Mouse (Mus musculus) T-helper 17 cell (primary cell): Measurements from ENCODE around the gene Camk2d.

ENCODE experiments used
- in situ Hi-C, 2 experiments: fragments of 300-600 bp; cut with MboI, MseI; formaldehyde crosslinking; loops; 1 replicate in 1 of 2; 2 replicates in 1 of 2; pipeline ENCODE4 v1.15.1; 2025; ENCODE audit warnings: high pct_unique_total_duplicates in 2 of 2

Gene Camk2d

DNA sequence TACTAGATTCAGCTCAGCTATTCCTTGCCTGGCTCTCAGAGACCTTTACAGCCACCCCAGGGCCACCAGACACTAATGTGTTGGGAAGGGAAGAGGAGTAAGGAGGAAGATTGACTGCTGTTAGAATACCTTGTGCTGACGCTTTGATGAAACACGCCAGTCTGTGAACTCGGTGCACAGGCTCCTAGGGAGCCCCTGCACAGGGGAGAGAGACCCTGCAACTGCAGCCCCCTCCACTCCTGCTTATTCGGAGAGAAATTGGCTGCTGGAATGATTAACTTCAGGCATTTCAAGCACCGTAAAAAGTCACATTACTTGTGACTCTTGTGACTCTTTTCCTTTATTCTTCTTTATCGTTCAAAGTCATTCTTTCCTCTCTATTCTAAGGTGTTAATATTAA is 75.2 kb downstream of the Camk2d start:
- in situ Hi-C loops = loop anchor here in 1 of 2 experiments (25.0 kb wide), 1 partner anchor 1216 kb away; the partner anchor contains the start of gene Fam241a

- in situ Hi-C loops = no loop called here
Measured at GRCm38 (mm10) chr3:126681051-126681450, 84.9 kb downstream of the Camk2d start.

GRCm38 (mm10) chr3:126681996-126682395 is 85.9 kb downstream of the Camk2d start:
- in situ Hi-C loops = no loop called here

- in situ Hi-C loops = no loop called here
Measured at GRCm38 (mm10) chr3:126685363-126685762, 89.3 kb downstream of the Camk2d start.

DNA sequence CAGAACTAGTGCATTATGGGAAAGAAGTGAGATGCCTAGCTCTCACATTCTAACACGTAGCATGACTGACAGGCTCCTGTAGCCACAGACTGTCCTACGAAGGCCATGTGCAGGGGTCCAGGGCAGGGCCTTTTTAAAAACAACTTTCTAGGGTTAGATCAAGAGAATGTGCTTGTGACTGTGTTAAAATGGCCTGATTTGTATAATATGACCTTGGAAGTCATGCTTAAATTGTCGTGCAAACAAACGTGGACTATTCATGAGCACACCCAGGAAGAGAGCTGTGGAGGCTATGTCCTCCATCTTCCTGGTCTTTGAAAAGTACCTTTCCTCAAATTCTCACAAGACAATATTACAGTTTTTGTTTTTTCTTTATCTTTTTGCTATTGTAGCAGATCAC is 91.0 kb downstream of the Camk2d start:
- in situ Hi-C loops = no loop called here

- in situ Hi-C loops = no loop called here
Measured at GRCm38 (mm10) chr3:126688516-126688915, 92.4 kb downstream of the Camk2d start.

GRCm38 (mm10) chr3:126690627-126691505 is 94.8 kb downstream of the Camk2d start:
- in situ Hi-C loops = no loop called here

GRCm38 (mm10) chr3:126691565-126691964 is 95.5 kb downstream of the Camk2d start:
- in situ Hi-C loops = no loop called here

DNA sequence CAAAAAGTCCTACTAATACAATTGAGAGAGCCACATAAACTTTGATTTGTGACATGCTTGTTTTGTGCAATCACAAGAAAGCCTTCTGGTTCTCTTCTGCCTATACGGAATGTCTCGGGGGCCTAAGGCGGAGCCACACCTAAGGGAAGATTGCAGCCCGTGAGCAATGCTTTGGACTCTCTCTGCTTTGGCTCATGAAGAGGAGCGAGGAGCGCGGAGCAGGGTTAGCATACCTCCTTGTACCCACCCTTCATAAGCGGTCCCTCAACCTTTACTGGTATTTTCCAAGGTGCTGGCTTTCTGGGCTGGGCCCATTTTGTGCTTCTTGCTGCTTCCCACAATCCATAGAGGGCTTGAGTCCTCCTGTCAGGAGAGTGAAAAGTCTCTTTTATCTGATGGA is 96.7 kb downstream of the Camk2d start:
- in situ Hi-C loops = no loop called here

- in situ Hi-C loops = no loop called here
Measured at GRCm38 (mm10) chr3:126693302-126693701, 97.2 kb downstream of the Camk2d start.

DNA sequence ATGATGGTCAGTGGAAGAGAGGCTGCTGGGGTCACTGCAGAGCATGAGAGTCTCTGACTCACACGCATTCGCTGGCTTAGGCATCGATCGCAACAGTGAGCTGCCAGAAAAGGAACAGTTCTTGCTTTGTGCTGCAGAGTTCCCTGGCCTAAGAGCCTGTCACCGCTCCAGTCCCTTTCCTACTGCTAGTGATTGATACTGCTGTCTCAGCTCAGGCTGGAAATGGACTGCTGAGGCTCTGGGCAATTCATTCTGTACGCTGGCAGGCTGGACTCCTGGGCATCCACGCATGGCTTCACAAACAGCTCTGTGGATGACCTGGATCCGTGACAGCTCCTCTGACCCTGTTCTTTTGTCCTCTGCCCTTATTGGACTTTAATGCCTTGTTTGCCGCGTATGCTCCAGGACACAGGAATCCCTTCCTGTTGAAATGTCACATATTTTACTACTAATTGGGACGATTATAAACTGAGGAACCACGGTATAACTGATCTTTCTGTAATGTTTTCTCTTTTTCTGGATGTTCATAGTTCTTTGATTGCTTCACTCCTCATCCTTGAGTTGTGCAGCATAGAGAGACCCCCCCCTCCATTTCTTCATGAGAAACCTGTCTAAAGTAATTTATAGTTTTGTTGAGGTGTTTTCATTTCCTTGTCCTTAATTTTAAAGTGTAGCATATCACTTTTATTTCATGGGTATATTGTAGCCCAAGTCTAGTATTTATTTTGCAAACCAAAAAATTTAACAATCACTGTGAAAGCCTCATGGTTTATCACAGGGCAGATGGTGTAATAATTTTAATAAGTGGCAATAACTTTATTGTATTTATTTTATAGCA is 99.6 kb downstream of the Camk2d start:
- in situ Hi-C loops = loop anchor here in 1 of 2 experiments (5.0 kb wide), 1 partner anchor 98 kb away; the partner anchor contains the start of gene Camk2d

- in situ Hi-C loops = loop anchor here in 1 of 2 experiments (5.0 kb wide), 1 partner anchor 99 kb away; the partner anchor contains the start of gene Camk2d
Measured at GRCm38 (mm10) chr3:126696620-126697019, 100.5 kb downstream of the Camk2d start.

DNA sequence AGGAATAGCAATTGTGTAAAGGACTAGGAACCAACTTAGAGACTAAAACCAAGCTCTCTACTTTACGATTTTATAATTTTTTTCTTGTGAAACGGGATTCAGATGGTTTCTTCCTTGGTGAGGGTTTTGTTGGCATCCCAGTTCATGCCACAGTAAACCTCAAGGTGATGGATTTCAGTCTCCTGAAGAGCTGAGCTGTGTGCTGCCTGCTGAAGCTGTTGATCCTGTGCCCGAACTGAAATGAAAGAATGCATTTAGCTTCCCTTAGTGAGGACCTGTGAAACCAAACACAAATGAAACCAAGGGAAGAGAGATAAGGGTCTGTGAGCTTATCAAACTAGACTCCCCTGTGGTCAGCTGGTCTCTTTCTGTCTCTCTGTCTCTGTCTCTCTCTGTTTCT is 103.6 kb downstream of the Camk2d start:
- in situ Hi-C loops = loop anchor here in 1 of 2 experiments (5.0 kb wide), 1 partner anchor 102 kb away; the partner anchor contains the start of gene Camk2d

GRCm38 (mm10) chr3:126701067-126701466 is 105.0 kb downstream of the Camk2d start:
- in situ Hi-C loops = no loop called here

DNA sequence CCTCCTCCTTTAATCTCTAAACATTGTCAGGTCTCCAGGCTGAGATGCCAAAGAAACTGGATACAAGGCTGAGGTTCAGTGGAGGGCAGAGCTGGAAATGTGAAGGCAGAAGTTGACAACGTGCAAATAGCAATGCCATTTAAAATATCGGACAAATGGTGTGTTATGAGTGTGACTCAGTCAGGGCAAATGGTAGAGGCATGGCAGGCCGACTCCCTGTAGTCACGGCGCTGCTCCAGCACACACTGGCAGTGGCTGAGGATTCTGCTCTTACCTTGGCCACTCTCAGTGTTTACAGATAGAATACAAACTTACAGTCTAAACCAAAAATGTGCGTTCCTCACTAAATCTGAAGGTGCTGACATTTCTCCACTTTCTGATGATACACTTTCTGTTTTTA is 105.5 kb downstream of the Camk2d start:
- in situ Hi-C loops = no loop called here

DNA sequence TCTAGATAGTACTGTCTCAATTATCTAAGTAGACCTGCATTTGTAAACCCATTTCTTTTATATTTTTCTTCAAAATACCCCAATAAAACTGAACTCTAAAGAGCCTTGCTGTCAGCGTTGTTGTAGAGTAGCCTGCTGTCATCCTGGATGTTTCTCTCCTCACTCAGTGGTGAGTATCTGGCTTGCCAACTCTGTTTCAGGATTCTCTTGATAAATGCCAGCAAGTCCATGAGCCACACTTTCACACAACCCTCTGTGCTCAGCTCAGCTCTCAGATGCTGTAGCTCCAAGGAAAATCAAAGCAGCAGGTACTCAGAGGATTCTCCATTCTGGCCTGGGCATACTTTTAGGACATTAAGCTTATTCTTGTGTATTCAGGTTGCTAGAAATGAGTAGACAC is 109.4 kb downstream of the Camk2d start:
- in situ Hi-C loops = no loop called here

- in situ Hi-C loops = no loop called here
Measured at GRCm38 (mm10) chr3:126714281-126714680, 118.2 kb downstream of the Camk2d start.

DNA sequence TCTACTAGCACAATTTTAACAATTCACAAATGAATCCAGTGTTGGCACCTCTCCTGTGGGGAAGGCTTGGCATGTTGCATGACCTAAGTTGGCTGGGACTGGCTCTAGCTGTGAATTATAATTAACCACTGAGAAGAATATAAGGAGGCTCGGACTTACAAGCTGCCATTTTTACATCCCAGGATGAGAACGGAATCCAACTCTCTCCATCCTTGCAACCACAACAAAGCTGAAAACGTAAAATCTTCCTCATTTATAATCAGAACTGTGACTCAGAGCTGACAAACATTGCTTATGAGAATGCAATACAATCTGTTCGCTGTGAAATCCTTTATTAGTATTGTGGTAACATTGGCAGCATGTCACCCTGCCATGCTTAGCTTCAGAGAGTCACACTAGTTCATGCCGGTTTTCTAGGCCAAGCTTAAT is 126.9 kb downstream of the Camk2d start:
- in situ Hi-C loops = no loop called here

DNA sequence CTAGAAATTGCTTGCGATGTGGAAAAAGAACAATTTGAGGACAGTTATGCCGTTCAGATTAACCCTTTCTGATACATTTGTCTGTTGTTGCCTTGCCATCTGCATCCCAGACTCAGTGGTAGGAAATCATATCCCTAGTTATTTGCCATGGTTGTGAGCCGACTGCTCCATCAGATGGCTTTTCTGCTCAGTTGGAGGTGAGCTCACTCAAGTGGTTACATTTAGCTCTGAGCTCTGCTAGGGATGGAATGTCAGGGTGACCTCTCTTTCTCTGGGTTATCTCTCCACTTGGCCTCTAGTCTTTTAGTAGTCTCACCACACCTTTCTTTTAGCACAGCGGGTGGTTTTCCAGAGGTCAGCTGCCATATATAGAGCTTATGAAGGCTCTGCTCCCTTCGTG is 127.4 kb downstream of the Camk2d start:
- in situ Hi-C loops = no loop called here

GRCm38 (mm10) chr3:126725647-126726046 is 129.5 kb downstream of the Camk2d start:
- in situ Hi-C loops = no loop called here

DNA sequence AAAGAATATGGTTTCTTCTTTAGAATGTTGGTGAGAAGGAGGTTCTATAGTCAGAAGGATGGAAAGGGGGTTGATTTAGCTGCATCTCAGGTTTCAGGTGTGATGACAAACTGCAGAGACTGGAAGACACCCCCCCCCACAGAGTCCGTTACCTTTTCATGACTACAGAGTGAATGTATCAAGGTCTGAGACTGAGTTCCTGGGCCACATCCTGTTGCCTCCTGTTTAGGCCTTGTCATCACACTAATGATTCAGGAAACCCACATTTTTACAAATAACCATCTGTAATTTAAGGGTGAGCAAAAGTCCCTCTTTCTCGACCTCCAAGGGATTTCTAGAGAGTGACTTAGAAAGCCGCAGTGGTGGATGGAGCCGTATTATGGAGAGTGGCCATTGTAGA is 131.3 kb downstream of the Camk2d start:
- in situ Hi-C loops = no loop called here

DNA sequence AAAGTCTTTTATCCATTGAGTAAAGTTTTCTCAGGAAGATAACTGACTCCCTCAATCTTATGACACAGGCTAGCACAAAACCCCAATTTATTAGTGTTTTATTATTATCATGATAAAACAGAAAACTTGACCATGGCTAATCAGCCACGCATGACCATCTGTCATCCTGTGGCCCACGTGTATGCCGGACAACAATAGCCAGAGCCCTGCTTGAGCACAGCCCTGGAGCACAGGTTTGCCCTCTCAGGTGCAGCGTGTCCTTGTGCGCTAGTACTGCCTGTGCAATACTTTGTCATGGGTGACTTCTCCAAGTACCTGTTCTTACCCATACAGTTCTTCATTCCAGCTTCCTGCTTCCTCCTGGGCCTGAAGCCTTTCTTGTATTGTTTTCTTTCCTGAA is 134.3 kb downstream of the Camk2d start:
- in situ Hi-C loops = no loop called here
